Mouse (Mus musculus) liver, embryonic 14.5 days (tissue): Measurements from ENCODE around the gene Mlana. TPM values are rescaled to one million over a fixed set of nuclear protein-coding genes. Genes with fewer than 3 reads are reported as not detected.
A peak's percentile ranks its signal among the peaks of the same experiment; 100 is the strongest.

ENCODE experiments used
- ATAC-seq: fragments of 200-750 bp; cut with Nextera tagmentation; 2 replicates; pipeline ENCODE4 v1.8.0; 2017; ENCODE audit warnings: moderate number of reproducible peaks, mild to moderate bottlenecking, moderate library complexity; ENCODE audit not compliant: insufficient read depth
- DNase-seq, 3 experiments: peaks; one replicate each; pipeline ENCODE4 v3.0.0-alpha.2; 2012 to 2013; ENCODE audit warnings: low read depth in 3 of 3, low spot score in 3 of 3
- H3K27ac ChIP-seq: fragments of 300-500 bp; sonication (generic); 2 replicates; pipeline ENCODE4 v1.5.1; 2014; ENCODE audit warnings: moderate library complexity, mild to moderate bottlenecking, control low read depth, inconsistent platforms
- H3K27me3 ChIP-seq: fragments of 300-500 bp; sonication (generic); 2 replicates; pipeline ENCODE4 v1.6.1; 2014; ENCODE audit warnings: mild to moderate bottlenecking, low read length, moderate library complexity; ENCODE audit not compliant: control insufficient read depth, insufficient read depth
- H3K36me3 ChIP-seq: fragments of 300-500 bp; sonication (generic); replicated peaks from 2 replicates; pipeline ENCODE4 v1.6.1; 2014; ENCODE audit warnings: low read depth; ENCODE audit not compliant: control insufficient read depth, insufficient read depth
- H3K4me1 ChIP-seq, 2 experiments: fragments of 200-500 bp in 1 of 2; fragments of 300-500 bp in 1 of 2; sonication (generic) in 1 of 2; replicated peaks; 2 replicates each; pipeline ENCODE4 v1.6.1; 2012 to 2014; ENCODE audit warnings: antibody characterized with exemption in 1 of 2, inconsistent platforms in 1 of 2, low read length in 1 of 2; ENCODE audit not compliant: control insufficient read depth in 2 of 2, insufficient read depth in 2 of 2
- H3K4me2 ChIP-seq: fragments of 300-500 bp; sonication (generic); 2 replicates; pipeline ENCODE4 v1.6.1; 2014; ENCODE audit warnings: low read depth, mild to moderate bottlenecking, control low read depth, moderate library complexity
- H3K4me3 ChIP-seq, 2 experiments: fragments of 200-500 bp in 1 of 2; fragments of 300-500 bp in 1 of 2; sonication (generic) in 1 of 2; 2 replicates each; pipeline ENCODE4 v1.5.1; 2012 to 2014; ENCODE audit warnings: low read depth in 2 of 2, low read length in 2 of 2, mild to moderate bottlenecking in 2 of 2, control low read depth in 1 of 2, inconsistent platforms in 1 of 2, moderate library complexity in 1 of 2; ENCODE audit not compliant: insufficient read depth in 1 of 2
- H3K9ac ChIP-seq: fragments of 300-500 bp; sonication (generic); replicated peaks from 2 replicates; pipeline ENCODE4 v1.6.1; 2014; ENCODE audit warnings: mild to moderate bottlenecking, control low read depth, moderate library complexity
- H3K9me3 ChIP-seq: fragments of 300-500 bp; sonication (generic); 2 replicates; pipeline ENCODE4 v1.6.1; 2016; ENCODE audit warnings: low read length, mixed read lengths; ENCODE audit not compliant: control insufficient read depth
- CTCF ChIP-seq: IDR thresholded peaks from 2 replicates; pipeline ENCODE4 v1.5.1; 2016; ENCODE audit warnings: antibody characterized with exemption, low read depth, control low read depth
- EP300 ChIP-seq: IDR thresholded peaks from 2 replicates; pipeline ENCODE4 v1.6.1; 2016; ENCODE audit warnings: antibody characterized with exemption, low read depth
- WGBS: fragments of 180-500 bp; shearing (Covaris S2); extraction: QIAGEN DNeasy Blood & Tissue Kit; methylation state at CpG from one replicate; pipeline ENCODE4 v1.1.7; 2014; ENCODE audit not compliant: insufficient replicate concordance; 5-methylcytosine and 5-hydroxymethylcytosine counted together
- polyA plus RNA-seq, 2 experiments: library from polyadenylated mRNA; depleted of rRNA in 1 of 2; stranded (reverse) in 1 of 2; unstranded in 1 of 2; fragments of >200 nt; fragmentation: Nextera tagmentation in 1 of 2; extraction: Ambion mirVana in 1 of 2; gene quantifications; 2 replicates each; pipeline versions ENCODE4 v1.2.1 to v1.2.3; 2012 to 2014

Gene Mlana
- polyA plus RNA-seq, 2 experiments: not detected

- no peak overlapping the region for H3K4me2 ChIP-seq
- no peak overlapping the region for H3K27ac ChIP-seq
- no peak overlapping the region for H3K4me3 ChIP-seq
- H3K4me1 ChIP-seq: no peaks in the 10 kb centered on the region
- TF ChIP-seq EP300 (no peak), CTCF (no peak)
- H3K9ac ChIP-seq: no peak overlapping the region
- no peaks in the 10 kb centered on the region for H3K36me3 ChIP-seq
- H3K9me3 ChIP-seq: no peaks in the 10 kb centered on the region
- DNase-seq: no peak
- H3K27me3 ChIP-seq: no peaks in the 10 kb centered on the region
- ATAC-seq: no peak
- WGBS: 77% methylated on average over 1 of the region's 1 CpGs
These were observed 43.0 kb downstream of the Mlana start for GRCm38 (mm10) chr19:29740661-29741060.

GRCm38 (mm10) chr19:29743531-29743930 lies 45.9 kb downstream of the Mlana start:
- Histone ChIP-seq H3K4me2 (no peak overlapping the region), H3K4me1 (no peaks in the 10 kb centered on the region), H3K4me3 (no peak overlapping the region), H3K27me3 (no peaks in the 10 kb centered on the region), H3K27ac (no peak overlapping the region), H3K9ac (no peak overlapping the region), H3K36me3 (no peaks in the 10 kb centered on the region), H3K9me3 (no peaks in the 10 kb centered on the region)
- TF ChIP-seq CTCF (no peak), EP300 (no peak)
- WGBS: 70% methylated on average over 5 of the region's 5 CpGs
- DNase-seq (peak in 1 of 3 experiments; percentile 1), ATAC-seq (no peak)

- DNase-seq: no peak
These were observed 53.4 kb downstream of the Mlana start for GRCm38 (mm10) chr19:29750994-29751393.

GRCm38 (mm10) chr19:29753939-29754338 lies 56.3 kb downstream of the Mlana start:
- Histone ChIP-seq H3K4me3 (no peak overlapping the region), H3K36me3 (no peaks in the 10 kb centered on the region), H3K27ac (no peak overlapping the region), H3K27me3 (no peaks in the 10 kb centered on the region), H3K4me1 (no peaks in the 10 kb centered on the region), H3K4me2 (no peak overlapping the region), H3K9me3 (no peaks in the 10 kb centered on the region), H3K9ac (no peak overlapping the region)
- 75% methylated on average over 2 of the region's 2 CpGs for WGBS
- ATAC-seq: no peak
- TF ChIP-seq EP300: no peak
- no peak for TF ChIP-seq CTCF
- DNase-seq: no peak

More at GRCm38 (mm10) chr19:29750994-29751393, 53.4 kb downstream of the Mlana start:
- no peak overlapping the region for H3K9ac ChIP-seq
- no peak overlapping the region for H3K4me3 ChIP-seq
- H3K9me3 ChIP-seq: no peaks in the 10 kb centered on the region
- H3K27me3 ChIP-seq: no peaks in the 10 kb centered on the region
- no peak for TF ChIP-seq CTCF
- no peak for TF ChIP-seq EP300
- H3K36me3 ChIP-seq: no peaks in the 10 kb centered on the region
- no peaks in the 10 kb centered on the region for H3K4me1 ChIP-seq
- no peak for ATAC-seq
- whole genome bisulfite sequencing: 74% methylated on average over 3 of the region's 3 CpGs
- no peak overlapping the region for H3K4me2 ChIP-seq
- H3K27ac ChIP-seq: no peak overlapping the region

Other genes with a start within 250 kb of the Mlana start
- gene Ric1, start 175.5 kb upstream of the Mlana start, polyA plus RNA-seq (2012; rRNA removed): 2.4 and 3.1 TPM in 2 replicates
- gene Ric1, start 175.5 kb upstream of the Mlana start, polyA plus RNA-seq (2014; fragmentation: Nextera tagmentation; extraction: Ambion mirVana): 2.8 and 2.9 TPM in 2 replicates
- gene Ermp1, start 49.4 kb upstream of the Mlana start, polyA plus RNA-seq (2012; rRNA removed): 5.9 and 6.8 TPM in 2 replicates
- 7.2 and 8.6 TPM in 2 replicates for gene Ermp1, start 49.4 kb upstream of the Mlana start, polyA plus RNA-seq (2014; fragmentation: Nextera tagmentation; extraction: Ambion mirVana)
- gene 9930021J03Rik, start 108.2 kb downstream of the Mlana start, polyA plus RNA-seq (2012; rRNA removed): 4.0 and 4.1 TPM in 2 replicates
- 1.9 TPM in 2 replicates for gene 9930021J03Rik, start 108.2 kb downstream of the Mlana start, polyA plus RNA-seq (2014; fragmentation: Nextera tagmentation; extraction: Ambion mirVana)
- gene Ranbp6, start 115.2 kb downstream of the Mlana start, polyA plus RNA-seq (2012; rRNA removed): 2.6 and 4.3 TPM in 2 replicates
- 6.2 and 6.5 TPM in 2 replicates for gene Ranbp6, start 115.2 kb downstream of the Mlana start, polyA plus RNA-seq (2014; fragmentation: Nextera tagmentation; extraction: Ambion mirVana)
- gene Il33, start 227.3 kb downstream of the Mlana start, polyA plus RNA-seq (2012; rRNA removed): 0.32 and 0.45 TPM in 2 replicates
- 0.39 and 1.1 TPM in 2 replicates for gene Il33, start 227.3 kb downstream of the Mlana start, polyA plus RNA-seq (2014; fragmentation: Nextera tagmentation; extraction: Ambion mirVana)